Mouse (Mus musculus): ENCODE data around the gene Birc5. TPM values are rescaled to one million over a fixed set of nuclear protein-coding genes. Genes with fewer than 3 reads are reported as not detected.
"Not testable (repeated sequence)": the region's sequence is repeated elsewhere in the genome, so short reads cannot be mapped to it uniquely, and the experiment has no call there.

Birc5 gene
- total RNA-seq, 2 experiments from 2014 or later: 0.86 to 1.5 TPM

- TF ChIP-seq CTCF (conservative IDR thresholded peaks at IDR 0.05): no peak
- no peak overlapping the region for H3K27ac ChIP-seq
Measured at GRCm38 (mm10) chr11:117830401-117830800, 18.6 kb upstream of the Birc5 start.

GRCm38 (mm10) chr11:117832086-117832969 is 16.7 kb upstream of the Birc5 start:
- peak; percentile 44 to 69 for DNase-seq (ENCODE audit: low spot score in 2 of 2)
- H3K27ac ChIP-seq: no peak overlapping the region
- peak overlapping the region; percentile 49 for H3K4me3 ChIP-seq
- TF ChIP-seq CTCF (conservative IDR thresholded peaks at IDR 0.05): peak; percentile 81

More at GRCm38 (mm10) chr11:117830401-117830800, 18.6 kb upstream of the Birc5 start:
- DNase-seq (ENCODE audit: low spot score in 2 of 2): no peak
- H3K4me3 ChIP-seq: no peak overlapping the region

- not testable (repeated sequence) for H3K27ac ChIP-seq; H3K4me3 ChIP-seq; DNase-seq (ENCODE audit: low spot score in 2 of 2)
Measured at GRCm38 (mm10) chr11:117833509-117833908, 15.5 kb upstream of the Birc5 start.

GRCm38 (mm10) chr11:117834086-117834485 is 15.0 kb upstream of the Birc5 start:
- no peak for TF ChIP-seq CTCF (conservative IDR thresholded peaks at IDR 0.05)
- Histone ChIP-seq H3K27ac (no peak overlapping the region), H3K4me3 (no peak overlapping the region)
- DNase-seq (ENCODE audit: low spot score in 2 of 2): no peak

GRCm38 (mm10) chr11:117836306-117836705 is 12.7 kb upstream of the Birc5 start:
- peak; percentile 45 to 53 for DNase-seq (ENCODE audit: low spot score in 2 of 2)
- TF ChIP-seq CTCF (conservative IDR thresholded peaks at IDR 0.05): no peak
- Histone ChIP-seq H3K27ac (no peak overlapping the region), H3K4me3 (peak overlapping the region; percentile 24; the same call in 1 of the 2 replicates)

- no peak for DNase-seq (ENCODE audit: low spot score in 2 of 2)
- TF ChIP-seq CTCF (conservative IDR thresholded peaks at IDR 0.05): no peak
- Histone ChIP-seq H3K4me3 (no peak overlapping the region), H3K27ac (no peak overlapping the region)
Measured at GRCm38 (mm10) chr11:117838572-117838971, 10.5 kb upstream of the Birc5 start.

- TF ChIP-seq CTCF (conservative IDR thresholded peaks at IDR 0.05): no peak
- Histone ChIP-seq H3K27ac (no peak overlapping the region), H3K4me3 (no peak overlapping the region)
- no peak for DNase-seq (ENCODE audit: low spot score in 2 of 2)
Measured at GRCm38 (mm10) chr11:117839021-117839420, 10.0 kb upstream of the Birc5 start.

GRCm38 (mm10) chr11:117840910-117841309 is 8.1 kb upstream of the Birc5 start:
- no peak overlapping the region for H3K27ac ChIP-seq
- no peak overlapping the region for H3K4me3 ChIP-seq
- TF ChIP-seq CTCF (conservative IDR thresholded peaks at IDR 0.05): no peak
- DNase-seq (ENCODE audit: low spot score in 2 of 2): no peak

GRCm38 (mm10) chr11:117843434-117843833 is 5.6 kb upstream of the Birc5 start:
- Histone ChIP-seq H3K4me3 (no peak overlapping the region), H3K27ac (no peak overlapping the region)
- no peak for DNase-seq (ENCODE audit: low spot score in 2 of 2)
- TF ChIP-seq CTCF (conservative IDR thresholded peaks at IDR 0.05): no peak

GRCm38 (mm10) chr11:117844997-117845396 is 4.1 kb upstream of the Birc5 start:
- no peak for DNase-seq (ENCODE audit: low spot score in 2 of 2)
- TF ChIP-seq CTCF (conservative IDR thresholded peaks at IDR 0.05): no peak
- Histone ChIP-seq H3K27ac (no peak overlapping the region), H3K4me3 (no peak overlapping the region)

GRCm38 (mm10) chr11:117845651-117846050 is 3.4 kb upstream of the Birc5 start:
- no peak for DNase-seq (ENCODE audit: low spot score in 2 of 2)
- H3K4me3 ChIP-seq: no peak overlapping the region
- no peak for TF ChIP-seq CTCF (conservative IDR thresholded peaks at IDR 0.05)
- no peak overlapping the region for H3K27ac ChIP-seq

- peak; percentile 67 for TF ChIP-seq CTCF (conservative IDR thresholded peaks at IDR 0.05)
Measured at GRCm38 (mm10) chr11:117846640-117847039, 2.4 kb upstream of the Birc5 start.

GRCm38 (mm10) chr11:117847593-117848215 is 1.3 kb upstream of the Birc5 start:
- peak overlapping the region; percentile 80; the same call in 1 of the 2 replicates for H3K4me3 ChIP-seq
- DNase-seq (ENCODE audit: low spot score in 2 of 2): no peak

More at GRCm38 (mm10) chr11:117846640-117847039, 2.4 kb upstream of the Birc5 start:
- Histone ChIP-seq H3K27ac (no peak overlapping the region), H3K4me3 (no peak overlapping the region)
- DNase-seq (ENCODE audit: low spot score in 2 of 2): no peak

More at GRCm38 (mm10) chr11:117847593-117848215, 1.3 kb upstream of the Birc5 start:
- no peak for TF ChIP-seq CTCF (conservative IDR thresholded peaks at IDR 0.05)
- H3K27ac ChIP-seq: peak overlapping the region; percentile 95
